Mouse (Mus musculus): ENCODE data around the gene Klhl29. TPM values are rescaled to one million over a fixed set of nuclear protein-coding genes. Genes with fewer than 3 reads are reported as not detected.

Gene Klhl29
- total RNA-seq, 2 experiments from 2014 or later, result not detected

DNA sequence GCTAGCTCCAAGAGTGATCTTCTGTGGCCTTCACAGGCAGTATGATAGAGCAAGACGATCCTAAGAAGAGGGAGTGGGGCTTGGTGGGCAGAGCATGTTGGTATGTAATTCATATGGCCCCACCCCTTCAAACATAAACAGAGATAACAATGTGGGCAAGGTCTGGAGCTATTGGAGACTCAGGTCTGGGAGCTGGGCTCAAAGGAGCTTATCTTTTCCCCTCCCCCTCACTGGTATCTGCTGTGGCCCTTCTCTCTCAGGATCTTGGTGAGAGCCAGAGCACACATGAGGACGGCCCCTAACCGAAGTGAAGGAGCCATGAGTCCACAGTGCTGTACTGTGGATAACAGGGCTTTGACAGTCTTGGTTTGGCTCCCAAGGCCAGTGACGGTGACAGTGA lies 108.7 kb downstream of the Klhl29 start:
- no peak for ATAC-seq (replicated peaks; ENCODE audit: low FRiP score, poor library complexity, severe bottlenecking)

DNA sequence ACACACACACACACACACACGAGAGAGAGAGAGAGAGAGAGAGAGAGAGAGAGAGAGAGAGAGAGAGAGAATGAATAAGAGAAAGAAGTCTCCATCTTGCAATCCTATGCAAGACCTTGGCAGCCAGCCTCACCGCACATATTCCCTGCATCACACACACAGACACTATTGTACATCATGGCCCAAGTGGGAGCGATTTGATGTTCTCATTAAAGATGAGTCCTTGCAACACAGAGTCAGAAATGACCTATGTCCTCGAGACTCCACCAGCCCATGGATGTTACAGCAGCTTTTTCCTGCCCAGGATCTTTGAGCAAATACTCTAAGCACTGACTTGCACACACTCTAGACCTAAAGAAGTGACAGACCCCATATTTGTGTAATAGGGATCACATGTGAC lies 114.0 kb downstream of the Klhl29 start:
- ATAC-seq (replicated peaks; ENCODE audit: low FRiP score, poor library complexity, severe bottlenecking), result no peak

- ATAC-seq (replicated peaks; ENCODE audit: low FRiP score, poor library complexity, severe bottlenecking), result no peak
Measured at GRCm38 (mm10) chr12:5258779-5259178, 116.7 kb downstream of the Klhl29 start.

DNA sequence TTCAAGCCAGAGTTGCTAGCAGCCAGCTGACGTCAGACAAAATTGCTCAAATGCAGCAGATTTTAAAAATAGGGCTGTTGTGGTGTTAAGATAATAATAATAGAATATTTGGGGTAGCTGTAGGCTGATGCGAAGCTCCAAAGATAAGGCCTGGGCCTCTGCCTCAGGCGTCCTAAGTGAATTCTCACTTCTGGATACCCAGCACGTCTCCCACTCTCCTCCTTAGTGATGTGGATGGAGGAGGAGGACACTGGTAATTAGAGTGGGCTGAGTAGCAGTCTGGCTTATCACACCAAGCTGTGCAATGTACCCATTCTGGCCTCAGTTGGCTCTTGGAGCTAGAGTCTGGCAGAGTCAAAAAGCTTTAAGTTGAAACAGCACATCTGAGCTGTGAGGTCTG lies 118.3 kb downstream of the Klhl29 start:
- ATAC-seq (replicated peaks; ENCODE audit: low FRiP score, poor library complexity, severe bottlenecking), result no peak

- no peak for ATAC-seq (replicated peaks; ENCODE audit: low FRiP score, poor library complexity, severe bottlenecking)
Measured at GRCm38 (mm10) chr12:5255079-5255478, 120.4 kb downstream of the Klhl29 start.

- ATAC-seq (replicated peaks; ENCODE audit: low FRiP score, poor library complexity, severe bottlenecking), result no peak
Measured at GRCm38 (mm10) chr12:5254246-5254982, 121.1 kb downstream of the Klhl29 start.

DNA sequence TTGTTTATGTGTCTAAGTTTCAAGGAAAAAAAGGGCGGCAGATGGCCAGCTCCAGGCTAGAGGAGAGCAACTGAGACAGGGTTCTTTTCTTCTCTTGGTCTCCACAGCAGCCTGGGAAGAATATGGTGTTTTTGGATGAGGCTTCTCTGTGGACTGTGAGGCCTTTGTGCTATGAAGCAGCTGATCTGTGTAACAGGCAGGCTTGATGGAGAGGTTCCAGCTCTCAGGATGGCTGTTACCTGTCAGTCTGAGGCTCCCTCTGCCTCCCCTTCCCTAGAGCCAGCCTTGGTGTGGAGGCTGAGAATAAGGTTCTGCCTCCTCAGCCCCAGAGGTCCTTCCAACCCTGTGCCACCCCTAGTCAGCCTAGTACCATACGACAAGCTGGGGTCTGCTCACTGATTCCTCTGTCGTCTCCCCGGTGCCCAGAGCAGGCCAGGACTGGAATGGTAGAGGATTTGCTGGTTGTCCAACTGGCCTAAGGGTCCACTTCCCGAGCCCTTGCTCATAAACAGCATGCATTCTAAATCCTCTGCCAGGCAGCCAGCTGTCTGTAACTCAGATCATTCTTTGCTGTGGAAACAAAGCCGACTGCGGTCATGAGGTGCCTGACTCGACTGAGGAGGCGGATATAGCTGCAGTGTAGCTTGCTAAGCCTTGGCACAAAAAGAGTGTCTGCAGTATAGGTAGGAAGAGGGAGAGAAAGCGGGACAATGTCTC lies 122.0 kb downstream of the Klhl29 start:
- no peak for ATAC-seq (replicated peaks; ENCODE audit: low FRiP score, poor library complexity, severe bottlenecking)

DNA sequence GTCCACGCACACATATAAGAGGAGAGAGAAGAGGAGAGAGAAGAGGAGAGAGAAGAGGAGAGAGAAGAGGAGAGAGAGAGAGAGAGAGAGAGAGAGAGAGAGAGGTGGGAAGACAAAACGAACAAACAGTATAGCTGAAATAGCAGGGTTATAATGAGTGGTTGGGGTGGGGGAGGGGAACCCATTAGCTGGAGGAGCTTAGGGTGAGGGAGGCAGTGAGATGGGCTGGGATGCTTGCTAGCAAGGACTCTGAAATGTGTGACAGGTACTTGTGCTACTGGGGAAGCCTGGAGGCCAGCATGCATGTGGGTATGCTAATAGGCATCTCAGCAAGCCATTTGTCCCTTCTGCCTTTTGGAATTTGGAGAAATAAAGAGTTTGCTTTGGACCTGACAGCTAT lies 122.9 kb downstream of the Klhl29 start:
- ATAC-seq (replicated peaks; ENCODE audit: low FRiP score, poor library complexity, severe bottlenecking), result no peak

- no peak for ATAC-seq (replicated peaks; ENCODE audit: low FRiP score, poor library complexity, severe bottlenecking)
Measured at GRCm38 (mm10) chr12:5250042-5250441, 125.4 kb downstream of the Klhl29 start.

DNA sequence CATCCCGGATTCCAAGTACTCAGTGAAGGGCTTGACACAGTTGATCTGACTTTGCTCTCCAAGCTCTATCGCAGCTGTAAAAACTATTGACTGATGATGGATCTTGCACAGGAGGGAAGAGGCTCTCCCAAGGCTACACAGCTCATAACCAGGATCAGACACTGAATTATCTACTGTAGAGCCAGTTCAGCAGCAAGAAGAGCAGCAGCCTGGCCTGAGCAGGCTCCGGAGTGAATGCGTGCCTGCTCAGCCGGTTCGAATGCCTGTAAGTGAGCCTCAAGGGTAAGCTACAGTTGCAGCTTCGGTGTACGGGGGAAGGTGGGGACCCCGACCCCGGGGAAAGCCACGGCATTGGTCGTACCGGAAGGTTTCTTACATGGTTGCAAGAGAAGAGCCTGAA lies 126.4 kb downstream of the Klhl29 start:
- ATAC-seq (replicated peaks; ENCODE audit: low FRiP score, poor library complexity, severe bottlenecking), result no peak

- no peak for ATAC-seq (replicated peaks; ENCODE audit: low FRiP score, poor library complexity, severe bottlenecking)
Measured at GRCm38 (mm10) chr12:5247505-5247904, 128.0 kb downstream of the Klhl29 start.

GRCm38 (mm10) chr12:5246721-5247341 lies 128.7 kb downstream of the Klhl29 start:
- ATAC-seq (replicated peaks; ENCODE audit: low FRiP score, poor library complexity, severe bottlenecking), result no peak

- no peak for ATAC-seq (replicated peaks; ENCODE audit: low FRiP score, poor library complexity, severe bottlenecking)
Measured at GRCm38 (mm10) chr12:5246193-5246621, 129.3 kb downstream of the Klhl29 start.

- no peak for ATAC-seq (replicated peaks; ENCODE audit: low FRiP score, poor library complexity, severe bottlenecking)
Measured at GRCm38 (mm10) chr12:5245207-5245597, 130.3 kb downstream of the Klhl29 start.

- ATAC-seq (replicated peaks; ENCODE audit: low FRiP score, poor library complexity, severe bottlenecking), result no peak
Measured at GRCm38 (mm10) chr12:5244431-5245206, 130.9 kb downstream of the Klhl29 start.

DNA sequence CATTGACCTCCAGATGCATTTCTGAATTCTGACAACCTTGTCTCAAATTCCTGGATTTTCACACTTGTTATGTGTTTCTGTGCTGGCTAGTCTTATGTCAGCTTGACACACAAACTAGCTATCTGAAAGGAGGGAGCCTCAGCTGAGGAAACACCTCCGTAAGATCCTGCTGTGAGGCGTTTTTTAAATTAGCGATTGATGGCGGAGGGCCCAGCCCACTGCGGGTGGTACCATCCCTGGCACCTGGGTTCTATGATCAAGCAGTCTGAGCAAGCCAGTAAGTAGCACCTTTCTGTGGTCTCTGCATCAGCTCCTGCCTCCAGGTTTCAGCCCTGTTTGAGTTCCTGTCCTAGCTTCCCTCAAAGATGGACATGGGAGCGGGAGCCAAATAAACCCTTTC lies 131.6 kb downstream of the Klhl29 start:
- no peak for ATAC-seq (replicated peaks; ENCODE audit: low FRiP score, poor library complexity, severe bottlenecking)

- ATAC-seq (replicated peaks; ENCODE audit: low FRiP score, poor library complexity, severe bottlenecking), result no peak
Measured at GRCm38 (mm10) chr12:5243449-5243848, 132.0 kb downstream of the Klhl29 start.

DNA sequence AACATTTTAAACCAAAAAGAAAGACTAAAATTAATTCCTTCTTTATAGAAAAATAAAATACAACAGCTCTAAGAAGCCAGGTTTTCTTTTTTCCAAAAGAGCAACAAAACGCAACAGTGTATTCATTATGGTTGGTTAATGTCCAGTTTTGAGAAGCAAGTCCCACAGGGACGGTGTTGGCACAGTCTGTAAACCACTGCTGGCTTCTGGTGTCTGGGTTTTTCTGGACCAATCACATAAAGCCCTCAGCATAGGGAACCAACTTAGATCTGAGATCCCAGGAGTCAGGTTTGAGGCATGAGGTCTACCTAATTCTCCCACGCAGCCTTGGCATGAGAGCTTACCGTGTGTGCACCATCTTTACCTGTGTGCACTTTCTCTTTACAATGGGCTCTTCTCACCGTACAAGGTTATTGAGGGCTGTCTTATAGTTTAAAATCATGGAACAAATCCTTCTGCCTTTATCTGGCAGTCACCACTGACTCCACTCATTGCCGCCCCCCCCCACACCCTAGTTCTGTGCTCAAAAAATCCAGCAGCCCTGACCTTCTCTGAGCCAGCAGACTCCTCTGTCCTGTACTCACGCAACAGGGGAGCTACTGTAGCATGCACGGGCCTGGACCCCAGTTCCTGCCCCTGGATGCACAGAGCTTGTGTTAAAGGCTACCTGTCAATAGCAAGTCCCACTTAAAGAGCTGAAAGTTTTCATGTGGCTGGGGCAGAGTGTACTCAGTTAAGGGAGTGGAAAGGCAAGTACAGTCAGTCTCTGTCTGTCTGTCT lies 132.7 kb downstream of the Klhl29 start:
- no peak for ATAC-seq (replicated peaks; ENCODE audit: low FRiP score, poor library complexity, severe bottlenecking)

- ATAC-seq (replicated peaks; ENCODE audit: low FRiP score, poor library complexity, severe bottlenecking), result no peak
Measured at GRCm38 (mm10) chr12:5239451-5240245, 135.8 kb downstream of the Klhl29 start.

All from erythroid progenitor cell, adult 5-6 weeks (primary cell).